Comparison of ENCODE assay signal across 20 mouse cellular contexts in the genomic region with DNA sequence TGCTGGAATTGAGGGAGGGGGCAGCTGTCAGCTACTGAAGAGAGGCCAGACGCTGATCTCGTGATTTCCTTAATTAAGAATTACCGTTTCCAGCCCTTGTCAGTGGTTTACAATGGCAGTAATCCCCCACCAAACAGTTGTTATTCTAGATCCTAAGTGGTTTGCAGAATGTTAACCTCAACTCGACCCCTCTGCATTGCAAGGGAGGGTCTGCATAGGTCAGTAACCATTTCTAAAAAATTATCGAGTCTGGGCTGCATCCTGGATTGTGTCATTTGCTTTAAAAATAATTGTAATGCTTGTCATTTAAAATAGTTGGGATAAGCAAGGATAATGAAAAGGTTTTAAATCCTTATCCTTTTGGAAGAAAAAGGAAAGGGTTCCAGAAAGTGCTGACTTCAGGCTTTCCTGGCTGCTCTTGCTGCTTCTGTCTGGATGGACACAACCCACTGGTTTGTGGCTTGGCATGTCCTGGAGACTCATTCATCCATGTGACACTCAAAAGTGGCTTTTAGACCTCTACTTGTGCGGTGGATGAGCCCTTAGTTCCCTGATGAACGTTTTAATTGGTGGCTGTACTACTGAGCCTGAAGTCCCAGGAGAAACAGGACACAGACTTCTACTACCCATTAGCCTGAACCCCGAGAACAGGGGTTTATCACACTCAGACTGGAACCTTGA.
DNase-seq lines count a peak whose midpoint lies in the region; ATAC-seq and TF ChIP-seq lines count a peak whose summit lies in the region.
"Had no signal": no experiment of that assay in that cellular context is flagged by ENCODE, and none has a peak within 500 bp of the region (broad histone marks: within the 10 kb centered on the region; RNA-seq: fewer than 3 reads in every experiment).

No protein-coding gene starts in this region.

- no peaks in the 10 kb centered on the region for H3K79me2 ChIP-seq in heart, adult 2 months (replicated peaks; ENCODE audit: control insufficient read depth, insufficient read depth, low read length)

- in situ Hi-C loops in ES-E14 (cut with MboI; ENCODE audit: low sequenced_read_pairs in 2 of 2, unreplicated experiment in 2 of 2), result no loop called here

- no peak for TF ChIP-seq POLR2A in cerebellum, adult 2 months (IDR thresholded peaks at IDR 0.05; ENCODE audit: borderline replicate concordance, insufficient read depth, low read length)
- TF ChIP-seq POLR2A in heart, adult 2 months (IDR thresholded peaks at IDR 0.05; ENCODE audit: insufficient read depth, low read depth, low read length), result no peak

- H3K4me2 ChIP-seq in forebrain, embryonic 14.5 days (ENCODE audit: low read length), result no peak overlapping the region
- no peak overlapping the region for H3K4me2 ChIP-seq in forebrain, embryonic 16.5 days (ENCODE audit: low read length)
- H3K4me2 ChIP-seq: heart, embryonic 11.5 days; liver, embryonic 13.5 days had no signal

- H3K27me3 ChIP-seq in forebrain, embryonic 14.5 days (replicated peaks; ENCODE audit: control insufficient read depth, insufficient read depth, low read length), result no peaks in the 10 kb centered on the region
- no peaks in the 10 kb centered on the region for H3K27me3 ChIP-seq in forebrain, embryonic 16.5 days (replicated peaks; ENCODE audit: control insufficient read depth, insufficient read depth, low read length)
- H3K27me3 ChIP-seq in cerebellum, adult 2 months (ENCODE audit: control insufficient read depth, insufficient read depth, low read length), result peaks cover 1% of the 10 kb centered on the region; the same call in 1 of the 2 replicates
- no peaks in the 10 kb centered on the region for H3K27me3 ChIP-seq in heart, adult 2 months (ENCODE audit: control insufficient read depth, insufficient read depth, low read length)
- H3K27me3 ChIP-seq: liver, embryonic 13.5 days; megakaryocyte, embryonic 14.5 days had no signal

- TF ChIP-seq CTCF in cerebellum, adult 2 months (IDR thresholded peaks at IDR 0.05; ENCODE audit: borderline replicate concordance, insufficient read depth, low read depth, low read length), result no peak
- no peak for TF ChIP-seq CTCF in heart, adult 2 months (IDR thresholded peaks at IDR 0.05)

- no peak overlapping the region for H3K4me3 ChIP-seq in forebrain, embryonic 14.5 days (ENCODE audit: low read depth, low read length)
- H3K4me3 ChIP-seq in forebrain, embryonic 16.5 days (replicated peaks; ENCODE audit: low read length), result no peak overlapping the region
- no peak overlapping the region for H3K4me3 ChIP-seq in ES-E14 (ENCODE audit: insufficient read depth in 1 of 2, low read depth in 1 of 2, low read length in 2 of 2, poor library complexity in 1 of 2, severe bottlenecking in 1 of 2)
- no peak overlapping the region for H3K4me3 ChIP-seq in cerebellum, adult 2 months (replicated peaks; ENCODE audit: insufficient read depth, low read depth, low read length)
- no peak overlapping the region for H3K4me3 ChIP-seq in heart, adult 2 months
- H3K4me3 ChIP-seq: liver, embryonic 13.5 days; megakaryocyte, embryonic 14.5 days; myocyte had no signal

- peak; percentile 22 for DNase-seq in forebrain, embryonic 14.5 days (ENCODE audit: low spot score)
- DNase-seq in ES-E14 (ENCODE audit: low read depth, low spot score), result no peak
- peak; percentile 22 for DNase-seq in embryo, embryonic 9.5 days (ENCODE audit: extremely low spot score)
- DNase-seq in kidney, postnatal 10 days, result peak; percentile 64
- no peak for DNase-seq in cerebellum, adult 2 months
- DNase-seq in right cerebral cortex, postnatal 10 days (ENCODE audit: low spot score in 2 of 2), result no peak
- DNase-seq in heart, adult 2 months, result no peak
- DNase-seq: cerebellum, postnatal 14 days; gastrocnemius, postnatal 25 days; heart, postnatal 36 days; layer of hippocampus, postnatal 36 days; liver, embryonic 13.5 days; right cerebral cortex, postnatal 25 days; thymus, postnatal 14 days had no signal

- 15% methylated on average over 8 of the region's 8 CpGs for WGBS in forebrain, embryonic 14.5 days
- WGBS in forebrain, embryonic 16.5 days, result 13% methylated on average over 8 of the region's 8 CpGs
- 46% methylated on average over 8 of the region's 8 CpGs for WGBS in cerebellum, adult 2 months
- WGBS in heart, adult 2 months, result 51% methylated on average over 8 of the region's 8 CpGs

- no peak for TF ChIP-seq EP300 in heart, adult 2 months (IDR thresholded peaks at IDR 0.05; ENCODE audit: insufficient read depth, low read depth, low read length)

- no peaks in the 10 kb centered on the region for H3K4me1 ChIP-seq in forebrain, embryonic 14.5 days (ENCODE audit: control insufficient read depth, insufficient read depth, low read length)
- 0 out of 2 replicates have a peak, but pooled peaks cover 2% of the 10 kb centered on the region for H3K4me1 ChIP-seq in forebrain, embryonic 16.5 days (replicated peaks; ENCODE audit: control insufficient read depth, insufficient read depth, low read length)
- no peaks in the 10 kb centered on the region for H3K4me1 ChIP-seq in ES-E14 (ENCODE audit: control insufficient read depth in 2 of 2, insufficient read depth in 2 of 2, low read length in 2 of 2, poor library complexity in 1 of 2)
- no peaks in the 10 kb centered on the region for H3K4me1 ChIP-seq in cerebellum, adult 2 months (ENCODE audit: control insufficient read depth, insufficient read depth, low read length)
- H3K4me1 ChIP-seq in heart, adult 2 months (ENCODE audit: control insufficient read depth, insufficient read depth, low read length), result no peaks in the 10 kb centered on the region
- H3K4me1 ChIP-seq: liver, embryonic 13.5 days; megakaryocyte, embryonic 14.5 days had no signal

- 0 out of 2 replicates have a peak, but pooled peaks have one; percentile 52 for ATAC-seq in forebrain, embryonic 14.5 days
- no peak for ATAC-seq in forebrain, embryonic 16.5 days
- ATAC-seq: hindbrain, postnatal 0 days; lung, postnatal 0 days had no signal

- no peaks in the 10 kb centered on the region for H3K9me3 ChIP-seq in forebrain, embryonic 14.5 days (replicated peaks; ENCODE audit: control insufficient read depth, low read length)
- no peaks in the 10 kb centered on the region for H3K9me3 ChIP-seq in forebrain, embryonic 16.5 days (ENCODE audit: control insufficient read depth, low read length)
- no peaks in the 10 kb centered on the region for H3K9me3 ChIP-seq in ES-E14 (ENCODE audit: control insufficient read depth, insufficient read depth, low read depth, low read length)
- H3K9me3 ChIP-seq: liver, embryonic 13.5 days had no signal

- no peak overlapping the region for H3K9ac ChIP-seq in forebrain, embryonic 14.5 days (ENCODE audit: low read length)
- no peak overlapping the region for H3K9ac ChIP-seq in forebrain, embryonic 16.5 days (replicated peaks; ENCODE audit: low read depth, low read length)
- H3K9ac ChIP-seq in ES-E14 (ENCODE audit: insufficient read depth, low read depth, low read length, poor library complexity, severe bottlenecking), result no peak overlapping the region
- no peak overlapping the region for H3K9ac ChIP-seq in heart, adult 2 months (ENCODE audit: low read depth, low read length)
- H3K9ac ChIP-seq: liver, embryonic 13.5 days had no signal

- intact Hi-C loops in heart, adult 2 months (cut with DNase I), result no loop called here

- no peaks in the 10 kb centered on the region for H3K36me3 ChIP-seq in forebrain, embryonic 14.5 days (ENCODE audit: control insufficient read depth, insufficient read depth, low read length)
- no peaks in the 10 kb centered on the region for H3K36me3 ChIP-seq in forebrain, embryonic 16.5 days (ENCODE audit: control insufficient read depth, insufficient read depth)
- no peaks in the 10 kb centered on the region for H3K36me3 ChIP-seq in ES-E14 (ENCODE audit: control insufficient read depth, insufficient read depth, low read length, poor library complexity, severe bottlenecking)
- no peaks in the 10 kb centered on the region for H3K36me3 ChIP-seq in heart, adult 2 months (ENCODE audit: control insufficient read depth, insufficient read depth, low read length)
- H3K36me3 ChIP-seq: liver, embryonic 13.5 days had no signal

- no peak overlapping the region for H3K27ac ChIP-seq in forebrain, embryonic 14.5 days (ENCODE audit: low read depth, low read length)
- no peak overlapping the region for H3K27ac ChIP-seq in forebrain, embryonic 16.5 days (ENCODE audit: low read length)
- no peak overlapping the region for H3K27ac ChIP-seq in ES-E14 (ENCODE audit: insufficient read depth, low read depth, low read length, poor library complexity, severe bottlenecking)
- no peak overlapping the region for H3K27ac ChIP-seq in cerebellum, adult 2 months (ENCODE audit: insufficient read depth, low read length)
- no peak overlapping the region for H3K27ac ChIP-seq in heart, adult 2 months
- H3K27ac ChIP-seq: hindbrain, postnatal 0 days; liver, embryonic 13.5 days had no signal

TF ChIP-seq in ES-E14, 5 proteins besides CTCF, POLR2A, EP300 and RAD21:
- TF ChIP-seq ZC3H11A (IDR thresholded peaks at IDR 0.05; ENCODE audit: borderline replicate concordance, low read depth, low read length), result no peak
- TF ChIP-seq CHD2 (IDR thresholded peaks at IDR 0.05; ENCODE audit: low read depth, low read length), result no peak
- TF ChIP-seq ZNF384 (IDR thresholded peaks at IDR 0.05; ENCODE audit: low read depth, low read length), result no peak
- TF ChIP-seq HCFC1 (IDR thresholded peaks at IDR 0.05; ENCODE audit: borderline replicate concordance, insufficient read depth, low read length), result no peak
- peak; percentile 46; the same call in 1 of the 2 replicates for TF ChIP-seq MAFK (IDR thresholded peaks at IDR 0.05; ENCODE audit: insufficient read depth, low read depth, low read length)

Comparison
In these comparisons a context has a peak if more than half of its experiments do, and no peak if none do; other contexts are left out.
1. DNase-seq: peak in forebrain, embryonic 14.5 days (single experiment), embryo, embryonic 9.5 days (single experiment) and kidney, postnatal 10 days (single experiment); none in ES-E14 (single experiment), cerebellum, adult 2 months (0 of 2), right cerebral cortex, postnatal 10 days (0 of 2) and heart, adult 2 months (0 of 2).